Mouse (Mus musculus): ENCODE data around the gene Ddx54.

GRCm38 (mm10) chr5:120562956-120563913 lies 49.3 kb upstream of the Ddx54 start:
- TF ChIP-seq CTCF (IDR thresholded peaks at IDR 0.05; ENCODE audit: low read depth, low read length) (no peak), POLR2A (IDR thresholded peaks at IDR 0.05; ENCODE audit: borderline replicate concordance, low read depth, low read length) (no peak)
